Mouse (Mus musculus) spleen, adult 2 months (tissue): Measurements from ENCODE around the gene Olfr1022.

Experiments used
- CTCF ChIP-seq: fragments of 200-500 bp; IDR thresholded peaks from 2 replicates; pipeline ENCODE4 v1.5.1; 2011; ENCODE audit warnings: mild to moderate bottlenecking, inconsistent platforms; ENCODE audit not compliant: insufficient read depth, insufficient read length, insufficient replicate concordance; ENCODE audit errors: extremely low read depth
- POLR2A ChIP-seq: fragments of 200-500 bp; IDR thresholded peaks from 2 replicates; pipeline ENCODE4 v1.6.1; 2011; ENCODE audit warnings: low read depth, low read length, inconsistent platforms

- TF ChIP-seq CTCF = no peak
- TF ChIP-seq POLR2A = no peak
Observed at GRCm38 (mm10) chr2:85904952-85905351, 36.6 kb downstream of the Olfr1022 start, which contains the start of gene Olfr1024.
